Mouse (Mus musculus): ENCODE results near the gene Itga8.

Gene Itga8

GRCm38 (mm10) chr2:12301431-12302170, at the start of gene Itga8:
TSS of gene Itga8 (minus strand) at chr2:12301922.
- peak; percentile 60 for DNase-seq (ENCODE audit: low read depth, low spot score)

GRCm38 (mm10) chr2:12348914-12349313, 47.2 kb upstream of the Itga8 start:
- DNase-seq (ENCODE audit: low read depth, low spot score) = no peak

- DNase-seq (ENCODE audit: low read depth, low spot score) = no peak
Measured at GRCm38 (mm10) chr2:12331962-12332361, 30.2 kb upstream of the Itga8 start.

- DNase-seq (ENCODE audit: low read depth, low spot score) = no peak
Measured at GRCm38 (mm10) chr2:12329620-12330019, 27.9 kb upstream of the Itga8 start.

GRCm38 (mm10) chr2:12329068-12329407, 27.3 kb upstream of the Itga8 start:
- DNase-seq (ENCODE audit: low read depth, low spot score) = no peak

GRCm38 (mm10) chr2:12328355-12329067, 26.8 kb upstream of the Itga8 start:
- DNase-seq (ENCODE audit: low read depth, low spot score) = no peak

- DNase-seq (ENCODE audit: low read depth, low spot score) = no peak
Measured at GRCm38 (mm10) chr2:12327691-12328354, 26.1 kb upstream of the Itga8 start.

GRCm38 (mm10) chr2:12327216-12327615, 25.5 kb upstream of the Itga8 start:
- no peak for DNase-seq (ENCODE audit: low read depth, low spot score)

GRCm38 (mm10) chr2:12325868-12326267, 24.1 kb upstream of the Itga8 start:
- no peak for DNase-seq (ENCODE audit: low read depth, low spot score)

GRCm38 (mm10) chr2:12325417-12325816, 23.7 kb upstream of the Itga8 start:
- no peak for DNase-seq (ENCODE audit: low read depth, low spot score)

GRCm38 (mm10) chr2:12320914-12321313, 19.2 kb upstream of the Itga8 start:
- DNase-seq (ENCODE audit: low read depth, low spot score) = no peak

- no peak for DNase-seq (ENCODE audit: low read depth, low spot score)
Measured at GRCm38 (mm10) chr2:12318715-12319114, 17.0 kb upstream of the Itga8 start.

- DNase-seq (ENCODE audit: low read depth, low spot score) = no peak
Measured at GRCm38 (mm10) chr2:12318036-12318435, 16.3 kb upstream of the Itga8 start.

- DNase-seq (ENCODE audit: low read depth, low spot score) = no peak
Measured at GRCm38 (mm10) chr2:12317343-12317742, 15.6 kb upstream of the Itga8 start.

- no peak for DNase-seq (ENCODE audit: low read depth, low spot score)
Measured at GRCm38 (mm10) chr2:12316361-12316760, 14.6 kb upstream of the Itga8 start.

GRCm38 (mm10) chr2:12314028-12314427, 12.3 kb upstream of the Itga8 start:
- DNase-seq (ENCODE audit: low read depth, low spot score) = no peak

- DNase-seq (ENCODE audit: low read depth, low spot score) = no peak
Measured at GRCm38 (mm10) chr2:12308466-12308865, 6.7 kb upstream of the Itga8 start.

GRCm38 (mm10) chr2:12307311-12307710, 5.6 kb upstream of the Itga8 start:
- no peak for DNase-seq (ENCODE audit: low read depth, low spot score)

- no peak for DNase-seq (ENCODE audit: low read depth, low spot score)
Measured at GRCm38 (mm10) chr2:12305064-12305650, 3.4 kb upstream of the Itga8 start.

GRCm38 (mm10) chr2:12300449-12301228, 1.1 kb downstream of the Itga8 start:
- no peak for DNase-seq (ENCODE audit: low read depth, low spot score)

- no peak for DNase-seq (ENCODE audit: low read depth, low spot score)
Measured at GRCm38 (mm10) chr2:12297287-12297686, 4.4 kb downstream of the Itga8 start.

GRCm38 (mm10) chr2:12295150-12295549, 6.6 kb downstream of the Itga8 start:
- DNase-seq (ENCODE audit: low read depth, low spot score) = no peak

All from WW6 (cell line).